Mouse (Mus musculus): Measurements from ENCODE around the gene Gm21778. TPM values are rescaled to one million over a fixed set of nuclear protein-coding genes. Genes with fewer than 3 reads are reported as not detected.
"Not testable (repeated sequence)": the region's sequence is repeated elsewhere in the genome, so short reads cannot be mapped to it uniquely, and the experiment has no call there.

The Gm21778 gene
- total RNA-seq (2021): not detected
- long read RNA-seq, experiment 1: 0 reads
- long read RNA-seq, experiment 2: 0 reads

- not testable (repeated sequence) for DNase-seq (ENCODE audit: low spot score in 2 of 2)
These were observed at the start of gene Gm21778 for GRCm38 (mm10) chrY:5942160-5942559. Gene Gm21778, plus strand, starts transcription at chrY:5942460.

Other genes with a start within 250 kb of the Gm21778 start
- not detected for gene Gm20914, start 216.5 kb upstream of the Gm21778 start, total RNA-seq (2021)
- gene Gm28171, start 149.1 kb upstream of the Gm21778 start, total RNA-seq (2021): not detected

Measured in gastrocnemius, postnatal 4 days (tissue).